ENCODE assay signal across 8 mouse cellular contexts in genomic region chr10:80752079-80752625, GRCm38 (mm10). TPM values are rescaled to one million over a fixed set of nuclear protein-coding genes. Genes with fewer than 3 reads are reported as not detected.
DNase-seq lines count a peak whose midpoint lies in the region; ATAC-seq and TF ChIP-seq lines count a peak whose summit lies in the region.

No protein-coding gene starts in this region.

- H3K27ac ChIP-seq in layer of hippocampus, adult 2 months: peak overlapping the region; percentile 57
- H3K27ac ChIP-seq in hindbrain, embryonic 14.5 days: no peak overlapping the region
- peak overlapping the region; percentile 66 for H3K27ac ChIP-seq in liver, embryonic 12.5 days

- H3K4me2 ChIP-seq in hindbrain, embryonic 14.5 days (replicated peaks): peak overlapping the region; percentile 24
- H3K4me2 ChIP-seq in liver, embryonic 12.5 days: peak overlapping the region; percentile 72

- TF ChIP-seq CTCF in layer of hippocampus, adult 2 months (conservative IDR thresholded peaks at IDR 0.05): no peak

- no peak overlapping the region; the same call in 1 of the 2 replicates for H3K4me3 ChIP-seq in layer of hippocampus, adult 2 months
- no peak overlapping the region for H3K4me3 ChIP-seq in hindbrain, embryonic 14.5 days (replicated peaks; ENCODE audit: low read length)
- H3K4me3 ChIP-seq in liver, embryonic 12.5 days: peak overlapping the region; percentile 35

- no peaks in the 10 kb centered on the region for H3K27me3 ChIP-seq in hindbrain, embryonic 14.5 days (ENCODE audit: control insufficient read depth, insufficient read depth, low read length)
- 0 out of 2 replicates have a peak, but pooled peaks cover 6% of the 10 kb centered on the region for H3K27me3 ChIP-seq in liver, embryonic 12.5 days (replicated peaks)

- ATAC-seq in hindbrain, embryonic 14.5 days (ENCODE audit: low FRiP score): peak; percentile 31; the same call in 1 of the 2 replicates
- ATAC-seq in liver, embryonic 12.5 days: peak; percentile 76

- no peak for DNase-seq in layer of hippocampus, adult 2 months (ENCODE audit: low spot score in 2 of 2)
- DNase-seq in layer of hippocampus, adult 9-10 months (ENCODE audit: low spot score): no peak
- peak; percentile 79 for DNase-seq in c-Kit-positive CD71-positive TER-119-positive erythroid progenitor cells, embryonic 14.5 days (ENCODE audit: low spot score)
- peak; percentile 73 for DNase-seq in gastrocnemius, adult 18-20 months (ENCODE audit: low spot score)
- peak; percentile 39 for DNase-seq in hindbrain, embryonic 14.5 days (ENCODE audit: low spot score)
- peak; percentile 73 for DNase-seq in naive thymus-derived CD4-positive, alpha-beta T cell, adult 2 months (ENCODE audit: low read depth)
- DNase-seq in thymus, adult 18-20 months: peak; percentile 37 to 51

- H3K9ac ChIP-seq in hindbrain, embryonic 14.5 days: no peak overlapping the region
- H3K9ac ChIP-seq in liver, embryonic 12.5 days: peak overlapping the region; percentile 57; the same call in 1 of the 2 replicates

- no peaks in the 10 kb centered on the region for H3K36me3 ChIP-seq in hindbrain, embryonic 14.5 days (replicated peaks; ENCODE audit: control insufficient read depth, insufficient read depth)
- H3K36me3 ChIP-seq in liver, embryonic 12.5 days: no peaks in the 10 kb centered on the region

- WGBS in hindbrain, embryonic 14.5 days: 1% methylated on average over 6 of the region's 6 CpGs
- 4% methylated on average over 6 of the region's 6 CpGs for WGBS in liver, embryonic 12.5 days (ENCODE audit: insufficient replicate concordance)

- H3K4me1 ChIP-seq in hindbrain, embryonic 14.5 days (replicated peaks; ENCODE audit: control insufficient read depth, insufficient read depth, low read length): peaks cover 14% of the 10 kb centered on the region
- peaks cover 47% of the 10 kb centered on the region for H3K4me1 ChIP-seq in liver, embryonic 12.5 days

- no peaks in the 10 kb centered on the region for H3K9me3 ChIP-seq in hindbrain, embryonic 14.5 days (ENCODE audit: control insufficient read depth, low read length)
- H3K9me3 ChIP-seq in liver, embryonic 12.5 days (replicated peaks): no peaks in the 10 kb centered on the region

RNA-seq across cellular contexts. Expression of gene Dot1l, which starts 2.9 kb away (rescaled TPM):
- total RNA-seq in layer of hippocampus, adult 2 months (2021): 10 to 100 TPM; 52.0 to 63.6 TPM
- 10 to 100 TPM; 13.6 to 20.8 TPM for total RNA-seq in gastrocnemius, adult 18-20 months (2021)
- polyA plus RNA-seq in hindbrain, embryonic 14.5 days (2014; fragmentation: Nextera tagmentation; extraction: Ambion mirVana): 22.4 and 23.8 TPM in 2 replicates
- polyA plus RNA-seq in liver, embryonic 12.5 days (2016; fragmentation: Nextera tagmentation; extraction: Ambion mirVana): 15.7 TPM in 2 replicates

RNA-seq across cellular contexts. Expression of gene Ap3d1, which starts 10.1 kb away (rescaled TPM):
- total RNA-seq in layer of hippocampus, adult 2 months (2021): 100 to 1,000 TPM; 145 to 153 TPM
- 10 to 100 TPM; 24.3 to 31.7 TPM for total RNA-seq in gastrocnemius, adult 18-20 months (2021)
- 112 and 114 TPM in 2 replicates for polyA plus RNA-seq in hindbrain, embryonic 14.5 days (2014; fragmentation: Nextera tagmentation; extraction: Ambion mirVana)
- polyA plus RNA-seq in liver, embryonic 12.5 days (2016; fragmentation: Nextera tagmentation; extraction: Ambion mirVana): 36.5 and 38.2 TPM in 2 replicates

RNA-seq across cellular contexts. Expression of gene Sf3a2, which starts 45.8 kb away (rescaled TPM):
- total RNA-seq in layer of hippocampus, adult 2 months (2021): 10 to 100 TPM; 51.7 to 55.1 TPM
- total RNA-seq in gastrocnemius, adult 18-20 months (2021): 10 to 100 TPM; 27.3 to 27.6 TPM
- 55.6 and 62.9 TPM in 2 replicates for polyA plus RNA-seq in hindbrain, embryonic 14.5 days (2014; fragmentation: Nextera tagmentation; extraction: Ambion mirVana)
- polyA plus RNA-seq in liver, embryonic 12.5 days (2016; fragmentation: Nextera tagmentation; extraction: Ambion mirVana): 53.5 and 54.1 TPM in 2 replicates

RNA-seq across cellular contexts. Expression of gene Plekhj1, which starts 46.3 kb away (rescaled TPM):
- 10 to 100 TPM; 68.4 to 76.3 TPM for total RNA-seq in layer of hippocampus, adult 2 months (2021)
- total RNA-seq in gastrocnemius, adult 18-20 months (2021): 10 to 100 TPM; 24.3 to 25.8 TPM
- polyA plus RNA-seq in hindbrain, embryonic 14.5 days (2014; fragmentation: Nextera tagmentation; extraction: Ambion mirVana): 117 and 123 TPM in 2 replicates
- 134 and 137 TPM in 2 replicates for polyA plus RNA-seq in liver, embryonic 12.5 days (2016; fragmentation: Nextera tagmentation; extraction: Ambion mirVana)

RNA-seq across cellular contexts. Expression of gene Izumo4, which starts 50.2 kb away (rescaled TPM):
- total RNA-seq in layer of hippocampus, adult 2 months (2021): 10 to 100 TPM; 65.0 to 69.0 TPM
- 1 to 10 TPM in 1 of 2 experiments, under 1 TPM in 1; 0.91 to 1.9 TPM for total RNA-seq in gastrocnemius, adult 18-20 months (2021)
- polyA plus RNA-seq in hindbrain, embryonic 14.5 days (2014; fragmentation: Nextera tagmentation; extraction: Ambion mirVana): 20.0 and 20.4 TPM in 2 replicates
- 10.1 and 10.6 TPM in 2 replicates for polyA plus RNA-seq in liver, embryonic 12.5 days (2016; fragmentation: Nextera tagmentation; extraction: Ambion mirVana)

Comparison
In these comparisons a context has a peak if more than half of its experiments do, and no peak if none do; other contexts are left out.
1. DNase-seq: peak in c-Kit-positive CD71-positive TER-119-positive erythroid progenitor cells, embryonic 14.5 days (single experiment), gastrocnemius, adult 18-20 months (single experiment), hindbrain, embryonic 14.5 days (single experiment), naive thymus-derived CD4-positive, alpha-beta T cell, adult 2 months (single experiment) and thymus, adult 18-20 months (2 of 2); none in layer of hippocampus, adult 2 months (0 of 2) and layer of hippocampus, adult 9-10 months (single experiment).
2. RNA of gene Ap3d1, which starts 10.1 kb away (total RNA-seq): 145 to 153 TPM in layer of hippocampus, adult 2 months; 24.3 to 31.7 TPM in gastrocnemius, adult 18-20 months; every median in the first group is over 4 times any median in the second.